Mouse (Mus musculus) adrenal gland, adult 2 months (tissue): ENCODE data around the gene Ei24. TPM values are rescaled to one million over a fixed set of nuclear protein-coding genes. Genes with fewer than 3 reads are reported as not detected.

Source experiments
- DNase-seq: peaks from one replicate; pipeline ENCODE4 v3.0.0; 2021
- polyA plus RNA-seq: library from polyadenylated mRNA; depleted of rRNA; stranded (reverse); fragments of >200 nt; gene quantifications from 2 replicates; pipeline ENCODE4 v1.2.3, GENCODE M21; 2012; rRNA removed
- total RNA-seq, 2 experiments: library from RNA; stranded (reverse); gene quantifications; 2 replicates each; pipeline ENCODE4 v1.2.3; 2021

The Ei24 gene
- total and polyA plus RNA-seq, 3 experiments, result 134 to 200 (median 147) TPM

DNA sequence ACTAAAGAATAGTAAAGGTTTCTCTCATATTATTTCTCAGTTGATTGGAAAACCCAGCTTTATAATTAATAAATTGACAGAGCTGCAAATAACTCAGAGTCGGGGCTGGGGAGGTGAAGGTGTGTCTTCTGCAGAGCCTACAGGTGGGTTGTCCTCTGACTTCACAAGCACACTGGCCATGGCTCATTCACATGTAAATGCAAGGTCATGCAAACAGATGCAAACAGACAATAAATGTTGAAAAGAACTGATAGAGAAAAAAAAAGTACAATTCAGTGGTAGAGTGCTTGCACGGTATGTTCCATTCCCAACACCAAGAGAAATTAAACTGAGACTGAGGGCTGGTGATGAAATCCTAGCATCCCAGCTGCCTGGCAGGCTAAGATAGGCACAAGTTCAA lies 2.7 kb downstream of the Ei24 start:
- no peak for DNase-seq

DNA sequence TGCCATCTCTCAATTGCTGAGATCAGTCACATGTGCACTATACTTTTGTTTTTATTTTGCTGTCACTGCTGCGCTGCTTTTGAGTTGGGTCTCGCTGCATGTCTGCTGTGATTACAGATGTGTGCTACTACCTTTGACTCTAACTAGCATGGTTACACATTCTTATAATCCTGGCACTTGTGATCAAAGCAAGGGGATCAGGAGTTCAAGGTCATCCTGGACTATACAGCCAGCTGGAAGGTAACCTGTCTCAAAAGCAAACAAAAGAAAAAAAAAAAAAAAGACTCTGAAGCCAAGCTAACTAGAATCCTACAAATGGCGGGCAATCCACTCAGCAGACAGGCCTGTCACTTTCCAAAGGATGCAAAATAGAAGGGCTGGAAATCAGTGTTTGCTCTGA lies 5.0 kb downstream of the Ei24 start:
- DNase-seq, result no peak

DNA sequence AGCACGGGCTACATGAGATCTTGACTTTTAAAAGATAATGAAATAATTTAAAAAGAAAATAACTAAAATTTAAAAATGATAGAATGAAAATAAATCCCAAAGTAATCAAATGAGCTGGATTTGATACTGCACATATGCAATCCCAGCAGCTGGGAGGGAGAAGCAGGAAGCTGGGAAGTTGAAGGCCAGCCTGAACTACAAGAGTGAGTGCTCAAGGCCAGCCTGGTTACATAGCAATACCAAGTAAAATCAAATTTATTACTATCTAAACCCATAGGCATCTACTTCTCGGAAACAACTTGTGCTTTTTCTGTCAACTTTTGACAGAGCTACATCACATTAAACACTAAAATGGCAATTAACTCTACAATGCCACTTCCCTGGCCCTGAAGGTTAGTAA lies 13.3 kb downstream of the Ei24 start:
- DNase-seq, result peak; percentile 52

DNA sequence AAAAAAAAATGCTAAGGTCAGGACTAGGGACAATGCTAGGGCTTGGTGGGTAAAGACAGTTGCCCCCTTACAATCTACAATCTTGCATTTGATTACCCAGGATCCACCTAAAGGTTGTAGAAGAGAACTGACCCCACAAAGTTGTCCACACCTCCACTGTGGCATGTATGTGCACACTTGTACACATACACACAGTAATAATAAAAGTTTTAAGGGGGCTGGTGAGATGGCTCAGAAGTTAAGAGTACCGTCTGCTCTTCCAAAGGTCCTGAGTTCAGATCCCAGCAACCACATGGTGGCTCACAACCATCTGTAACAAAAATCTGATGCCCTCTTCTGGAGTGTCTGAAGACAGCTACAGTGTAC lies 28.2 kb downstream of the Ei24 start:
- no peak for DNase-seq

DNA sequence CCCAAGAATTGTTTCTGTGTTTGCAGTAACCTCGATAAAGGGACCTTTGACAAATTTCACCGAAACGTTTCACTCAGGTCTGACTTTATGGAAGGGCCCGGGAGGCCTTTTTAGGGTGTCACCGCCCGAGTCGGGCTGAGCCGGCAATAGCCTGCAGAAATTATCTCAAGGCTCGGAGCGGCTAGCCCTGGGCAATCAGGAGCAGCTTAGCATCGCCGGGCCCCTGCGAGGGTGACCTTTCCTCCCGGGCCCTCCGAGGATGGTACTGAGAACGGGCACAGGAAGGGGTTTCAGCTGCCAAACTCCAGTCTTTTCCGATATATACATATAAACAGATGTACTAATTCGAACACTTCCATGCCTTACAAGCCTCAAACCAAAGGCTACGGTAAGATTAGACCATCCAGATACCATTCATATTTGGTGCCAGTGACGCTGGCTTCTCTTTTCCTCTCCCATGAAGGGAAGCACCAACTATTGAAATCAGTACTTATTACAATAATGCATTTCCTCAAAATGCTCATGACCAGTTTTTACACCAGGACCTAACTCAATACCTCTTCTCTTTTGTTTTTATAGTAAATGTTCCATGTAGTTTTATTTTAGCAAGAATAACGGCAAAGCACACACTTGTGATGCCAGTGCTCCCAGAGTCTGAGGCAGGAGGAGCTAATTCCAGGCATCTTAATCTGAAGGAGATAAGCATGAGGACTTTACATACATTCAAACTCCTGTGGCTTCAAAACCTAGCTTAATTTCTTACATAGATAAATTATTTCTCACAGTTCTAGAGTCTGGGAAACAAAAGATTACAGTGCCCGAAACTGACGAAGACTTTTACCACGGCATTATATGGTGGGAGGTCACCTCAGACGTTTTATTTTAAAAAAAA lies 28.8 kb downstream of the Ei24 start:
- peak; percentile 75 for DNase-seq

DNA sequence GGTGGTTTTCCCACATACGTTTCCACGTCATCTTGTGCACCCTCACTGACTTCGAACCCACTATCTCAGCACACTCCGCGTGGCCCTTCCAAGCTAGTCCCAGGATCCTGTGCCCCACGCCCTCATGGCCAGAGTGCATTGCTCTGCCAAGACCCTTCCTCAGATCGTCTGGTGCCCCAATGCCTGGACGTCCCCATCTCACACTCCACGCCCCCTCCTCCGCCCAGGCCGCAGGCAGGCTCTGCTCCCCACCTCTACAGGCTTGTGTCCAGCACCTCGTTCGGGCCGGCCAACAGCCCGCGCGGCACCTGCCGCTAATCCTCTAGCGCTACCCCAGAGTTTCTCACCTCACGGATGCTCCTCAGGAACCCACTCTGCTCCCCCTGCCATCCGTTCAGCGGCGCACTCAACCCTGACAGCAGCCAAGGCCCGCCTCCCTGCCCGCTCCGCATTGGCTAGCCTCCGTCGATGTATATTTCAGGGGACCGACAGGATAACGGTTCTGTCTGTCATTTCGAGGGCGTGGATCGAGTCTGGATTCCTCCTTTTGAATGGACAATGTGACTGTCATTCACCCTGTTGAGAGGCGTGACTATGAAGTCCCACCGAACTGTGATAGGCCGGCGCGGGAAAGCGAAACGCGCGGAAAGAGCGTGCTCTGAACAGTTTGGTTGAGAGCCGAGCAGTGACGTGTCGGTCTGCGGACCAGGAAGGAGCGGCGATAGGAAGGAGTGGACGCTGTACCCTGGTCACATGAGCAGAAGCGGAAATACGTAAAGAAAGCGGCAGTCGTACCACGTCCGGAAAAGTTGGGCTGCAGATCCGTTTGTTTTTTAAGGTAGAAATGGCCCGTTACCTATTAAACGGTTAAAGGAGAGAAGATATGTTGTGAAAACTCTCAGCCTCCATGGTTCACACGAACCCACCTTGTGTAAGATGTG lies 29.7 kb downstream of the Ei24 start, which contains the start of gene Stt3a:
Stt3a (minus strand) TSS at position 477 of the 941 bp plus-strand sequence.
- DNase-seq, result peak; percentile 99

DNA sequence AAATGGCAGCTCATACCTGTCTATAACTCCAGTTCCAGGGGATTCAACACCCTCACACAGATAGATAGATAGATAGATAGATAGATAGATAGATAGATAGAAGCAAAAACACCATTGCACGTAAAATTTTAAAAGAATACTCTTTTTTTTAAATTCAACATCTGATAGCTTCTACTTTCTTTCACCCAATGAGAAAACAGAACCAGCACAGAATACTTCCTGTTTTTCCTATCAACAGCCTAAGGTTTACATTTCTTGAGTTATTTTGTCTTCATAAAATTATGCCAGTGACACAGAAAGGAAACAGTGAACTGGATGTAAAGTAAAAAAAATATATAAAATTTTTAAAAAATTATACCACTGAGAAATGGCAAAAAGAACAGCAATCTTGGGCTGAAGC lies 32.8 kb downstream of the Ei24 start:
- no peak for DNase-seq

Other genes with a start within 250 kb of the Ei24 start
- not detected for gene Gm17689, start 214.8 kb downstream of the Ei24 start, total RNA-seq
- gene Gm17689, start 214.8 kb downstream of the Ei24 start, polyA plus RNA-seq, result not detected in 2 replicates
- gene A630095E13Rik, start 154.0 kb downstream of the Ei24 start, total RNA-seq, result not detected
- gene A630095E13Rik, start 154.0 kb downstream of the Ei24 start, polyA plus RNA-seq, result not detected in 2 replicates
- not detected for gene Acrv1, start 104.2 kb downstream of the Ei24 start, total RNA-seq
- not detected in 2 replicates for gene Acrv1, start 104.2 kb downstream of the Ei24 start, polyA plus RNA-seq
- 1 to 10 TPM; 2.1 to 3.8 TPM for gene Chek1, start 70.3 kb downstream of the Ei24 start, total RNA-seq
- 0.27 and 0.38 TPM in 2 replicates for gene Chek1, start 70.3 kb downstream of the Ei24 start, polyA plus RNA-seq
- gene Stt3a, start 29.7 kb downstream of the Ei24 start, total RNA-seq, result 100 to 1,000 TPM; 260 to 267 TPM
- 68.6 and 107 TPM in 2 replicates for gene Stt3a, start 29.7 kb downstream of the Ei24 start, polyA plus RNA-seq
- 1 to 10 TPM; 2.7 to 7.2 TPM for gene Fez1, start 24.5 kb upstream of the Ei24 start, total RNA-seq
- 0.74 and 0.76 TPM in 2 replicates for gene Fez1, start 24.5 kb upstream of the Ei24 start, polyA plus RNA-seq